Comparison of ENCODE assay signal across 17 mouse cellular contexts in genomic region chr11:29795106-29795505, GRCm38 (mm10). TPM values are rescaled to one million over a fixed set of nuclear protein-coding genes. Genes with fewer than 3 reads are reported as not detected.
DNase-seq lines count a peak whose midpoint lies in the region; ATAC-seq and TF ChIP-seq lines count a peak whose summit lies in the region.
"Had no signal": no experiment of that assay in that cellular context is flagged by ENCODE, and none has a peak within 500 bp of the region (broad histone marks: within the 10 kb centered on the region; RNA-seq: fewer than 3 reads in every experiment).

No protein-coding gene starts in this region.

- intact Hi-C loops in left cerebral cortex, adult 2 months (cut with DNase I) = loop anchor here (1.0 to 5.0 kb wide), 2 partner anchors 18 to 48 kb away; no protein-coding TSS in a partner anchor
- intact Hi-C loops in left cerebral cortex, postnatal 4 days (cut with DNase I) = no loop called here

- DNase-seq in left cerebral cortex, adult 2 months (ENCODE audit: extremely low spot score in 1 of 2, low spot score in 2 of 2) = peak; percentile 51 to 68
- no peak for DNase-seq in left cerebral cortex, postnatal 4 days
- peak; percentile 74 to 75 for DNase-seq in layer of hippocampus, adult 8-10 months (ENCODE audit: low spot score in 2 of 2)
- no peak for DNase-seq in urinary bladder, postnatal 10 days (ENCODE audit: low spot score)
- DNase-seq in spleen, postnatal 36 days (ENCODE audit: low spot score in 2 of 2) = no peak
- DNase-seq: cerebellum, adult 2 months; heart, adult 18-20 months; heart, postnatal 36 days; liver; lung, adult 18-20 months had no signal

- H3K79me2 ChIP-seq in myocyte (ENCODE audit: control insufficient read depth, insufficient read depth) = no peaks in the 10 kb centered on the region

- H3K27me3 ChIP-seq in myocyte (ENCODE audit: control insufficient read depth, insufficient read depth, insufficient read length) = no peaks in the 10 kb centered on the region
- H3K27me3 ChIP-seq: kidney, embryonic 15.5 days; neural tube, embryonic 13.5 days had no signal

- no peak overlapping the region for H3K4me3 ChIP-seq in left cerebral cortex, adult 2 months
- no peak overlapping the region for H3K4me3 ChIP-seq in myocyte
- H3K4me3 ChIP-seq: forebrain, embryonic 10.5 days; kidney, embryonic 15.5 days; neural tube, embryonic 13.5 days had no signal

- no peak for TF ChIP-seq CTCF in left cerebral cortex, adult 2 months (IDR thresholded peaks at IDR 0.05)

- H3ac ChIP-seq in myocyte (ENCODE audit: control insufficient read depth, insufficient read length) = no peak overlapping the region

- no peak for TF ChIP-seq POLR2A in myocyte (IDR thresholded peaks at IDR 0.05; ENCODE audit: insufficient read length, low read depth)

- ATAC-seq in cerebellum, adult (ENCODE audit: insufficient number of reproducible peaks, low FRiP score, low TSS enrichment) = no peak

- peak overlapping the region; percentile 48 for H3K4me2 ChIP-seq in myocyte (ENCODE audit: low read depth)
- H3K4me2 ChIP-seq: kidney, embryonic 15.5 days; neural tube, embryonic 13.5 days had no signal

- H3K27ac ChIP-seq in left cerebral cortex, adult 2 months = peak overlapping the region; percentile 74
- H3K27ac ChIP-seq: forebrain, embryonic 10.5 days; kidney, embryonic 15.5 days; macrophage; neural tube, embryonic 13.5 days had no signal

- no peaks in the 10 kb centered on the region for H3K36me3 ChIP-seq in myocyte (ENCODE audit: control insufficient read depth, insufficient read depth)
- H3K36me3 ChIP-seq: forebrain, embryonic 10.5 days; G1E; kidney, embryonic 15.5 days had no signal

TF ChIP-seq in myocyte, 11 proteins besides CTCF, POLR2A, EP300 and RAD21:
- TF ChIP-seq REST (IDR thresholded peaks at IDR 0.05; ENCODE audit: insufficient read depth, insufficient read length) (no peak), MYOD1 (IDR thresholded peaks at IDR 0.05; ENCODE audit: control insufficient read depth in 1 of 3, insufficient read length in 2 of 3, low read depth in 2 of 3) (peak in 1 of 3 experiments; percentile 29)

RNA-seq across cellular contexts. Expression of gene 4931440F15Rik, which starts 30.4 kb away (rescaled TPM):
- 1 to 10 TPM; 2.7 to 3.4 TPM for total RNA-seq in left cerebral cortex, adult 2 months (2021)
- total RNA-seq in left cerebral cortex, postnatal 4 days (2021) = 1 to 10 TPM; 2.5 to 2.7 TPM
- 1 to 10 TPM; 2.5 to 3.2 (median 2.7) TPM for total RNA-seq in layer of hippocampus, adult 8-10 months (2022)
- polyA plus RNA-seq in myocyte (2012; fragmentation: generic; extraction: Trizol) = 0.04 TPM
- polyA plus RNA-seq: forebrain, embryonic 10.5 days; G1E; macrophage had no signal

Comparison
In these comparisons a context has a peak if more than half of its experiments do, and no peak if none do; other contexts are left out.
1. DNase-seq: peak in left cerebral cortex, adult 2 months (2 of 2) and layer of hippocampus, adult 8-10 months (2 of 2); none in left cerebral cortex, postnatal 4 days (single experiment), urinary bladder, postnatal 10 days (single experiment) and spleen, postnatal 36 days (0 of 2).